Mouse (Mus musculus) midbrain, embryonic 12.5 days (tissue): ENCODE data around the gene Ppp2r1b. TPM values are rescaled to one million over a fixed set of nuclear protein-coding genes. Genes with fewer than 3 reads are reported as not detected.

Experiments
- ATAC-seq: fragments of 200-750 bp; cut with Nextera tagmentation; 2 replicates; pipeline ENCODE4 v1.8.0; 2017; ENCODE audit warnings: low read depth, moderate TSS enrichment, moderate library complexity; ENCODE audit not compliant: low FRiP score
- H3K27ac ChIP-seq: fragments of 300-500 bp; sonication (generic); replicated peaks from 2 replicates; pipeline ENCODE4 v1.5.1; 2016; ENCODE audit warnings: mild to moderate bottlenecking
- H3K27me3 ChIP-seq: fragments of 300-500 bp; sonication (generic); 2 replicates; pipeline ENCODE4 v1.6.1; 2016; ENCODE audit warnings: mild to moderate bottlenecking
- H3K36me3 ChIP-seq: fragments of 300-500 bp; sonication (generic); 2 replicates; pipeline ENCODE4 v1.6.1; 2016
- H3K4me1 ChIP-seq: fragments of 300-500 bp; sonication (generic); 2 replicates; pipeline ENCODE4 v1.6.1; 2016
- H3K4me2 ChIP-seq: fragments of 300-500 bp; sonication (generic); replicated peaks from 2 replicates; pipeline ENCODE4 v1.6.1; 2016; ENCODE audit warnings: mild to moderate bottlenecking, moderate library complexity
- H3K4me3 ChIP-seq: fragments of 300-500 bp; sonication (generic); 2 replicates; pipeline ENCODE4 v1.5.1; 2016; ENCODE audit warnings: mild to moderate bottlenecking
- H3K9ac ChIP-seq: fragments of 300-500 bp; sonication (generic); replicated peaks from 2 replicates; pipeline ENCODE4 v1.6.1; 2016; ENCODE audit warnings: mild to moderate bottlenecking, moderate library complexity
- H3K9me3 ChIP-seq: fragments of 300-500 bp; sonication (generic); 2 replicates; pipeline ENCODE4 v1.6.1; 2016; ENCODE audit warnings: mild to moderate bottlenecking
- WGBS: fragments of 180-500 bp; shearing (Covaris S2); methylation state at CpG from one replicate; pipeline ENCODE4 v1.1.7; 2016; 5-methylcytosine and 5-hydroxymethylcytosine counted together
- polyA plus RNA-seq: library from polyadenylated mRNA; unstranded; fragments of >200 nt; fragmentation: Nextera tagmentation; extraction: Ambion mirVana; gene quantifications from 2 replicates; pipeline ENCODE4 v1.2.1, GENCODE M21; 2016

Ppp2r1b gene
- polyA plus RNA-seq, 1 experiment from 2014 or later: 93.6 TPM

DNA sequence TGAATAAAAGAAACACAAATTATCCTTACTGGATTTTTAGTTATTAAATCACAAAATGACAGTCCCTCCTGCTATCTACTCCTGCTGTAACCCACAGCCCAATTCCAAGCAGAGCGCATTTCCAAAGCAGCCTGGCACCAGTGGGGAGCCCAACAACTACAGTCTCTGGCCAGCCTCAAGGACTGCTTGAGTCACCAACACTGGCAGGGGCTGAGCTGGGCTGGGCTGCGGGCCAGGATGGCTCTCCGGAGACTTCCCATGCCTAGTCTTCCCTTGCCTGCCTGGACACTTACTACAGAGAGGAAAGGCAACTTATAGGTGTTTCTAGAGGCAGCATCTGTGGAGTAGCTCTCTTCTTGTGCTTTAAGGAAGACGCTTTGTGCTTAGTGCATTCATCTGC, 48.6 kb downstream of the Ppp2r1b start:
- ATAC-seq: no peak
- Histone ChIP-seq H3K27ac (no peak overlapping the region), H3K4me1 (no peaks in the 10 kb centered on the region; the same call in 1 of the 2 replicates), H3K27me3 (no peaks in the 10 kb centered on the region), H3K9ac (no peak overlapping the region), H3K4me2 (no peak overlapping the region), H3K9me3 (no peaks in the 10 kb centered on the region), H3K36me3 (peaks cover 60% of the 10 kb centered on the region), H3K4me3 (no peak overlapping the region)
- WGBS: 92% methylated on average over 4 of the region's 4 CpGs

DNA sequence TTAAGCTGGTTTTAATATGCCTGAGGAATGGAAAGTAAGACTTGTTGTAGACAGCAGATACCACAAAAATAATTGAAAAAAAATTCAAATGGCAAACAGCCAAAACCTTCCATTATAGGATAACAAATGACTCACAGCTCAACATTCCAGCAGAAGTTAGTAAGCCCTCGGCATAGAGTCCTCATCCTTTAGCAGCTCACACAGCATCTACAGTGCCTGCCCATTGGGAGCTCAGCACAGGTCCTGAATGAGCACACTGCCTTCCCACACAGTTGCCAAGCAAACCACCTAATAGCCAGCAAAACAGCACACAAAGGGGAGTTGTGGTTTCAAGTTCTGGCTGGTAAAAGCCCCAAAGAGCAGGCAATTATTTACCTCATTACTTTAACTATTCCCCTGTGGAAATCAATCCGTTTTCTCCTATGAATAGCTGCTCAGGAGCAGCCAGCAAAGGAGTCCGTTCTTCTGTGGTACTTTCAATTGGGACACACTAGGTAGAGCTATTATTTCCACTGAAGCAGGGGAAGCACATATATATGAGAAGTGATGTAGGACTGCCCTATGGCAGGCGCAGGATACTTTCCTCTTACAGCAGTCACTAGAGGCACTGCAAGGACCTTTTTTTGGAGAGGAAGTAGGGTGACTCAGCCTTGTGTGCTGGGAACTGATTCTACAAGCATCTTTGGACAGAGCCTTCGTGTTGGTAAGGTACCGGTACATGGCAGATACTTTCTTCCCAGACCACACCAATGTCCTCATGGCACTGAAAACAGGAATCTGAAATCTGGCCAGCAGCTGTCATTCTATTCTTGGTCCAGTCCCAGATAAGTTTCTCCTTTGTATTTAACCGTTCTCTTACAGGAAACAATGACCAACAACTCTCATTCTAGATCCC, 55.2 kb downstream of the Ppp2r1b start:
- no peaks in the 10 kb centered on the region for H3K9me3 ChIP-seq

DNA sequence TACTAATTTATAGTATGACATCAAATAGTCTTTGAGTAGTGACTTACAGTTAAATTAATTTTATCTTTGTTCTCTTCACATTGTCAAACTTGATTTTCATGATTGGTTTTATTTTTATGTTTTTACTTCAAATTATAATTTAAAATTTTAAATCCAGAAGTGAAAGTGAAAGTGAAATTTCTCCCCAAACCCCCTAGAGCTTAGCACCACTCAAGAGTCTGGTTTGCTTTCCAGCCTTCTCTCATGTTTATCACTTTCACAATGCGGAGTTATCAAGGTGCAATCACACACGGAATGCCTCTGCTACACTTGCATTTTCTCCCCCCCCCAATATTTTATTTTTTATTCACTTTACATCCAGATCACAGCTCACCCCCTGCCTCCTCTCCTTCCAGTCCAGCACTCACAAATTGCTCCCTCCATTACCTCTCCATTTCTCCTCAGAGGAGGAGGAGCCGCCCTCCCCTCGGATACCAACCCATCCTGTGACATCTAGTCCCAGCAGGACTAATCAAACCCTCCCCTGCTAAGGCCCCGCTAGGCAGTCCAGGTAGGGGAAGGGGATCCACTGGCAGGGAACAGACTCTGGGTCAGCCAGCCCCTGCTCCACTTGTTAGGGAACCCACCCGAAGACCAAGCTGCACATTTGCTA, 59.2 kb downstream of the Ppp2r1b start:
- H3K9me3 ChIP-seq: no peaks in the 10 kb centered on the region
- no peaks in the 10 kb centered on the region for H3K27me3 ChIP-seq
- WGBS: 86% methylated on average over 6 of the region's 6 CpGs
- H3K4me1 ChIP-seq: peaks cover 5% of the 10 kb centered on the region; the same call in 1 of the 2 replicates
- no peak overlapping the region for H3K4me2 ChIP-seq
- no peaks in the 10 kb centered on the region for H3K36me3 ChIP-seq
- ATAC-seq: no peak
- no peak overlapping the region for H3K9ac ChIP-seq
- H3K4me3 ChIP-seq: no peak overlapping the region
- no peak overlapping the region for H3K27ac ChIP-seq

More for the DNA sequence above, 55.2 kb downstream of the Ppp2r1b start:
- Histone ChIP-seq H3K4me2 (no peak overlapping the region), H3K4me1 (peaks cover 5% of the 10 kb centered on the region; the same call in 1 of the 2 replicates), H3K36me3 (peaks cover 32% of the 10 kb centered on the region), H3K9ac (no peak overlapping the region), H3K4me3 (no peak overlapping the region), H3K27ac (no peak overlapping the region), H3K27me3 (no peaks in the 10 kb centered on the region)
- 79% methylated on average over 7 of the region's 7 CpGs for WGBS
- ATAC-seq: no peak

DNA sequence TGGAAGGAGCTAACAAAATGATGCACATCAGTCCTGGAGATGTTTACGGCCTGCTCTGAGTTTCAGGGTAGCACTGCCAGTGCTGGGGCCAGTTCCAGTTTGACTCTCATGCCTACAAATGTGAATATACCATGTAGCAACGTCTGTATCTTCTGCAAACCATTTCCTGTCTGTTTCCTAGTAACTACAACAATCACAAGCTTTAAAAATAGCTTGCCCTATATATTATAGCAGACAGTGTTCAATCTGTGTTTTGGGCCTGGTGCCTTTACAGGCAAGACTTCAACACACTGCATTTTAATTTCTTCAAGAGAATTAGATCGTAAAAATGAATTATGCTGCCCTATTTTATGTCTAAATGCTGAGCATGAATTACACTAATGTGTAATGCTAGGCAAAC, 60.2 kb downstream of the Ppp2r1b start:
- Histone ChIP-seq H3K4me2 (no peak overlapping the region), H3K27me3 (no peaks in the 10 kb centered on the region), H3K27ac (no peak overlapping the region), H3K4me1 (0 out of 2 replicates have a peak, but pooled peaks cover 2% of the 10 kb centered on the region), H3K9me3 (no peaks in the 10 kb centered on the region), H3K4me3 (no peak overlapping the region), H3K9ac (no peak overlapping the region), H3K36me3 (no peaks in the 10 kb centered on the region)
- WGBS: 86% methylated on average over 3 of the region's 3 CpGs
- ATAC-seq: no peak

DNA sequence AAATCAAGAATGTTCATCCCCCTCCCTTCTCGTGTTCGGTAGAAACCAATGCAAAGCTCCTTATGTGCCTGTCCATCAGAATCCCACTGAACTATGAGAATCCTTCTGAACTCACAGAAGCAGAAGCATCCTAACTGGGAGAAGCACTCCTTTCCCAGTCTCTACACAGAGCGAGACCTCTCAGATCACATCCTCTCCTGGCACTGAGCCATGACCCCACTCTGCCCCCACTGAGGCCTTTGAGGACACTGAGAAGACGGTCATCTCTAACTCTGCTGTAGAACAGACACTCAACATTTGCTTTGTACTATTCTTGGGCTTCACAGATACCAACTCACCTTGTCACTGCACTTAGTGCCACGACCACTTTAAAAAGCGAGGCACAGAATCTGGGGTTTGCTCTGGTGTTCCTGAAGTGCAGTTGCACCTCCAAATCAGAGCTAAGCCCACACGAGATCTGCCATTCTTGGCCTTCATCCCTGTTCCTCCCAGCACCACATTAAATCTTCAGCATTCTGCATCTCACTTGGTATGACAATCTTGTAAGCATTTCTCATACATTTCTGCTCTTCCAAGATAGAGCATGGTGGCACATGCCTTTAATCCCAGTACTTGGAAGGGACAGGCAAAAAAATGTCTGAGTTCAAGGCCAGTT, 66.9 kb downstream of the Ppp2r1b start:
- WGBS: 90% methylated on average over 7 of the region's 7 CpGs
- Histone ChIP-seq H3K4me2 (no peak overlapping the region), H3K36me3 (no peaks in the 10 kb centered on the region), H3K9ac (no peak overlapping the region), H3K4me1 (no peaks in the 10 kb centered on the region), H3K27me3 (no peaks in the 10 kb centered on the region), H3K4me3 (no peak overlapping the region), H3K27ac (no peak overlapping the region), H3K9me3 (no peaks in the 10 kb centered on the region)
- no peak for ATAC-seq

DNA sequence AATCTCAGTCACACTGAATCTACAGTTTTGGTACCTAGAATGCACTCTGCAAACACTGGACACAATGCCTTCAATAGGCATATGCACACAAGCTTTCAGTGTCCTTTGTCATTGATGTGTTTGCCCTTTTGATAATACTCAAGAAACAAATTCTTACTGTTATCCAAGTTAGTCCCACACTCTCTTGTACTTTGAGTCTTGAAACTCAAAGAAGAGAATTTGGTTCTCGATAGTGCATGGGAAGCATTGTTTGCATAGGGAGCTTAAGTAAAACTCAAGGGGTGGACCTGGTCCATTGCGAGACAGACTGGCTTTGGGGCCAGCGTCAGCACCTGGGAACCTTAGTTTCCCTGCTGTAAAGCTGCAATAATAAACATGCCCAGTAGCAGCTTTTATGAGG, 73.0 kb downstream of the Ppp2r1b start:
- Histone ChIP-seq H3K27me3 (no peaks in the 10 kb centered on the region), H3K36me3 (no peaks in the 10 kb centered on the region), H3K4me2 (no peak overlapping the region), H3K9ac (no peak overlapping the region), H3K4me3 (no peak overlapping the region), H3K27ac (no peak overlapping the region), H3K9me3 (no peaks in the 10 kb centered on the region), H3K4me1 (no peaks in the 10 kb centered on the region)
- no peak for ATAC-seq
- WGBS: 78% methylated on average over 3 of the region's 3 CpGs

DNA sequence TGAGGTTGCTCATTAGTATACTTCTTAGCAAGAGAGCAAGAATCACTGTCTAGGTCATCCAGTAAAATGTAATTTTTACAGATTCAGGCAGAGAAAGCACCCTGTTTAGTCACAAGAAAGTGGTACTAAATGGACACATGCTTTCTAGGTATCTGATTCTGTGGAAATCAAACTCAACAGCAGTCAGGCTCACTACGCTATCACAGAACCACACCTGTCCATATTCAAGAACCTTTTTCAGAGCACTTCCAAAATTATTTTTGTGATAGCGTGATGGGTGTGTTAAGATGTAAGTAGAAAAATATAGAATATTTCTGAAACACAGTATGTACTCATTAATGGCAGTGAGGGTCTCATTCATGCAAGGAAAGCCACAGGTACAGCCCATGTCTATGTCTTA, 74.5 kb downstream of the Ppp2r1b start:
- no peak for ATAC-seq
- Histone ChIP-seq H3K4me2 (no peak overlapping the region), H3K36me3 (no peaks in the 10 kb centered on the region), H3K9me3 (no peaks in the 10 kb centered on the region), H3K27ac (no peak overlapping the region), H3K27me3 (no peaks in the 10 kb centered on the region), H3K9ac (no peak overlapping the region), H3K4me3 (no peak overlapping the region), H3K4me1 (no peaks in the 10 kb centered on the region)
- WGBS: 95% methylated on average over 2 of the region's 2 CpGs

DNA sequence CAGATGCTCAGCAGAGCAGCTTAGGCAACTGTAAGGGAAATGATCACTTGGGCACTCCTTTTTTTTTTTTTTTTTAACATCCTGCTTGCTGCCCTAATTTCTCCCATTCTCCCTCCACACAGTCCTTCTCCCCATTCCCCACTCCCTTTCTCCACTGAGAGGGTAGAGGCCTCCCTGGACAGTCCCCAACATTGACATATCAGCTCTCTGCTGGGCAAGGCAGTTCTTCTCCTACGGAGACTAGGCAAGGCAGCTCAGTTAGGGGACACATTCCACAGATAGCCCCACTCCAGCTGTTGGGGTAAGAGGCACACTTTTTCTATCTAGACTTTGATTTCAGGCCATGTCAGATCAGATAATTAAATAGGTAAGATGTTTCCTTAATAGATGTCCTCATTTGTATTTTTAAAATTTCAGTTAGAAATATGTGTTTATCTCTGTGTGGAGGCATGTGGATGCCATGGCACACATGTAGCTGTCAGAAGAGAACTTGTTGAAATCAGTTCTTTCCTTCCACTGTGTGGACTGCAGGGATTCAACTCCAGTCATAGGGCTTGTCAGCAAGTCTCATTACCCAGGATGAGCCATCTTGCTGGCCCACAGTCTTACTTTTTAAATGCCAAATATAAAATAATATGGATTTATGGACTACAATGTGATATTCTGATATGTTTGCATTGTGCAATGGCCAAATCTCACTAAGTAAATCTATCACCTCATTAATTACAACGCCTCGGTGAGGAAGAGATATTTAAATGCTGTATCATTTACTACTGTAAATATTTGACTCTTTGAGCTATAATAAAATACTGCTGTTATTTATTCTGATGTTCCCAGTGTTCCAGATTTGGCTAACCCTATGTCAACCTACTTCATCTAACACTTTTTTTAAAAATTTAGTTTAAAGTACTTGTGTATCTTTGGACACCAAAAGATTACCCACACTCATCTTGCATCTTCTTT, 76.1 kb downstream of the Ppp2r1b start:
- H3K9ac ChIP-seq: no peak overlapping the region
- no peaks in the 10 kb centered on the region for H3K9me3 ChIP-seq
- H3K4me3 ChIP-seq: no peak overlapping the region
- H3K27me3 ChIP-seq: no peaks in the 10 kb centered on the region
- no peak overlapping the region for H3K27ac ChIP-seq
- H3K4me2 ChIP-seq: no peak overlapping the region
- H3K36me3 ChIP-seq: no peaks in the 10 kb centered on the region
- H3K4me1 ChIP-seq: no peaks in the 10 kb centered on the region
- no peak for ATAC-seq
- 86% methylated on average over 3 of the region's 3 CpGs for WGBS

DNA sequence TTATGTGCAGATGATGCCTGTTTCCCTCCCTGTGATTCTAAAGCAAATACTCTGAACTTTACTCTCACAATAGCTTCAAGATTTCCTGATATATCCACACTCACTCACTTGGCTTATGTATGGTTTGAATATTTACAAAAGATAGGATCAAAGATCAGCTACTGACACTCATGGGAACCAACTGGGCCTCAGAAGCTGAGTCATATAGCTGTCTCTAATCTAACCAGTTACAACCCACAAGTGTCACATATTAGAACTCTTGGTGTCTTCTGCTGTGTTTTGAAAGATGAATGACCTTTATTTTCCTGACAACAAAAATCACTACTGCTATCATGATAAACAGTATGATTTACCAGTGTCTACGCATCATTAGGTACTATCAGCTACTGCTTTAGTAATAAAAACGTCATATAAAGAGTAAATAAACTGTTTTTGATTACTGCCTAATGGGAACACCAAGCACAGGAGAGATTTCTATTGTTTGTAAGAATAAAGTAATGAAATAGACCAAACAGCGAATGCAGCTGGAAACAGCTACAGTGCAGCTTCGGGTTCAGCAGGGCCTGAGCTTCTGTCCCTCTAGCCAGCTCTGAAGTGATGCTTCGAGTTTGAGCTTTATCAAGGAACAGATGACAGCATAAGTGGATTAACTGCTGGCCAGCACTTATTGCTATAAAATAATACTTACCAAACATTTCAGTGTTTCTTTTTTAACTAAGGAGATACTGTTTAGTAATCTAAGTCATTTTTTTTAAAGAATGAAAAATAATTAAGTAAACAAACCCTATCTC, 77.5 kb downstream of the Ppp2r1b start:
- Histone ChIP-seq H3K4me1 (no peaks in the 10 kb centered on the region), H3K9ac (no peak overlapping the region), H3K27me3 (no peaks in the 10 kb centered on the region), H3K4me3 (no peak overlapping the region), H3K9me3 (no peaks in the 10 kb centered on the region), H3K36me3 (no peaks in the 10 kb centered on the region), H3K4me2 (no peak overlapping the region), H3K27ac (no peak overlapping the region)
- ATAC-seq: no peak
- WGBS: 80% methylated on average over 5 of the region's 5 CpGs

DNA sequence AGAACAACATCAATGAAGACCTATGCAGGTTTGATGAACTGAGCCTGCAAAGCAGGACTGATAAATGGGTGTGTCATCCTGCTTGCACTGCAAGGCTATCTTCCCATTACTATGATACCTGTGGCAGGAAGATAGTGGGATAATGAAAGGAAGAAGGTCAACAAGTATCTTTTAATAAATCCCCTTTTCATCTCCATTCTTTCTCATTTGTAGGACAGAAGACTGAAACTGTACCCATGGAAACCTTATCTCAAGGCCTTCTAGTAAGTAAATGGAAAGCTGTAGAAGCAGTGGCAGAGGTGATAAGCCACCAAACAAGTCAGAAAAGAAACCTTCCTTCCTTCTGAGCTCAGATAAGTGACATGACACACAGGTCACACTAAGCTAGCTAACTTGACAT, 79.4 kb downstream of the Ppp2r1b start:
- Histone ChIP-seq H3K4me2 (no peak overlapping the region), H3K27me3 (no peaks in the 10 kb centered on the region), H3K9ac (no peak overlapping the region), H3K9me3 (no peaks in the 10 kb centered on the region), H3K27ac (no peak overlapping the region), H3K36me3 (no peaks in the 10 kb centered on the region), H3K4me3 (no peak overlapping the region), H3K4me1 (no peaks in the 10 kb centered on the region)
- ATAC-seq: no peak

DNA sequence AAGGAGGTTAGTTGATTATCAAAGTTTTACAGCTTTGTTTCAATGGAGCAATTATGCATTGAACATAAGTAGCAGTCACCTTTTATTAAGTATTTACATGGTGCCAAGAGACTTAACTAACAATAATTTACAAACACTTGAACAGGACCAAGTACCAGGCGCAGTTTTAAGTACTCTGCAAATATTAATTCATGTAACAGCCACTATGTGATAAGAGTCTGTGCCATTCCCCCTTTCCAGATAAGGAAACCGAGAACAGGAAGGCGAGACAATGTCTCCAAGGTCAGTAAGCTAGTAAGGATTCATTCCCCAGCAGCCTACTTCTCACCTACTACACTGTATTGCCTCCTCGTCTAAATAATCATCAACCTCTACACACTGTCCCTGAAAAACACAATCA, 80.7 kb downstream of the Ppp2r1b start:
- Histone ChIP-seq H3K9me3 (no peaks in the 10 kb centered on the region), H3K27me3 (no peaks in the 10 kb centered on the region), H3K36me3 (0 out of 2 replicates have a peak, but pooled peaks cover 1% of the 10 kb centered on the region), H3K27ac (no peak overlapping the region), H3K9ac (no peak overlapping the region), H3K4me3 (no peak overlapping the region), H3K4me2 (no peak overlapping the region), H3K4me1 (no peaks in the 10 kb centered on the region)
- ATAC-seq: no peak
- WGBS: 90% methylated on average over 4 of the region's 4 CpGs
